Mouse (Mus musculus) forebrain, embryonic 15.5 days (tissue): ENCODE data around the gene Inpp4a. TPM values are rescaled to one million over a fixed set of nuclear protein-coding genes. Genes with fewer than 3 reads are reported as not detected.

Experiments used
- ATAC-seq: fragments of 200-750 bp; cut with Nextera tagmentation; replicated peaks from 2 replicates; pipeline ENCODE4 v1.8.0; 2017; ENCODE audit warnings: mild to moderate bottlenecking, moderate TSS enrichment, moderate library complexity
- H3K27ac ChIP-seq: fragments of 300-500 bp; sonication (generic); replicated peaks from 2 replicates; pipeline ENCODE4 v1.5.1; 2015; ENCODE audit warnings: mild to moderate bottlenecking, inconsistent platforms
- H3K27me3 ChIP-seq: fragments of 300-500 bp; sonication (generic); 2 replicates; pipeline ENCODE4 v1.6.1; 2015; ENCODE audit warnings: inconsistent platforms
- H3K36me3 ChIP-seq: fragments of 300-500 bp; sonication (generic); 2 replicates; pipeline ENCODE4 v1.6.1; 2015; ENCODE audit warnings: mild to moderate bottlenecking, inconsistent platforms
- H3K4me1 ChIP-seq: fragments of 300-500 bp; sonication (generic); 2 replicates; pipeline ENCODE4 v1.6.1; 2015; ENCODE audit warnings: inconsistent platforms
- H3K4me2 ChIP-seq: fragments of 300-500 bp; sonication (generic); replicated peaks from 2 replicates; pipeline ENCODE4 v1.6.1; 2015; ENCODE audit warnings: mild to moderate bottlenecking, inconsistent platforms
- H3K4me3 ChIP-seq: fragments of 300-500 bp; sonication (generic); 2 replicates; pipeline ENCODE4 v1.5.1; 2015; ENCODE audit warnings: mild to moderate bottlenecking, inconsistent platforms
- H3K9ac ChIP-seq: fragments of 300-500 bp; sonication (generic); replicated peaks from 2 replicates; pipeline ENCODE4 v1.6.1; 2015; ENCODE audit warnings: mild to moderate bottlenecking, inconsistent platforms
- H3K9me3 ChIP-seq: fragments of 300-500 bp; sonication (generic); 2 replicates; pipeline ENCODE4 v1.6.1; 2016; ENCODE audit warnings: inconsistent platforms
- WGBS: fragments of 180-500 bp; shearing (Covaris S2); methylation state at CpG from one replicate; pipeline ENCODE4 v1.1.7; 2015; ENCODE audit warnings: mixed read lengths; 5-methylcytosine and 5-hydroxymethylcytosine counted together
- polyA plus RNA-seq: library from polyadenylated mRNA; unstranded; fragments of >200 nt; fragmentation: Nextera tagmentation; extraction: Ambion mirVana; gene quantifications from 2 replicates; pipeline ENCODE4 v1.2.1, GENCODE M21; 2015

Inpp4a gene
- polyA plus RNA-seq, 1 experiment from 2014 or later, result 56.0 TPM

- H3K9ac ChIP-seq, result no peak overlapping the region
- peaks cover 5% of the 10 kb centered on the region; the same call in 1 of the 2 replicates for H3K4me1 ChIP-seq
- H3K4me2 ChIP-seq, result no peak overlapping the region
- 92% methylated on average over 6 of the region's 6 CpGs for WGBS
- no peaks in the 10 kb centered on the region for H3K36me3 ChIP-seq
- no peaks in the 10 kb centered on the region for H3K9me3 ChIP-seq
- no peak overlapping the region for H3K27ac ChIP-seq
- no peak for ATAC-seq
- H3K4me3 ChIP-seq, result no peak overlapping the region
- no peaks in the 10 kb centered on the region for H3K27me3 ChIP-seq
Observed at GRCm38 (mm10) chr1:37344223-37344916, 44.7 kb downstream of the Inpp4a start.

- WGBS, result 61% methylated on average over 9 of the region's 9 CpGs
- no peak overlapping the region for H3K4me3 ChIP-seq
- no peak overlapping the region for H3K4me2 ChIP-seq
- no peak overlapping the region for H3K9ac ChIP-seq
- no peaks in the 10 kb centered on the region for H3K36me3 ChIP-seq
- H3K27ac ChIP-seq, result no peak overlapping the region
- ATAC-seq, result no peak
- H3K4me1 ChIP-seq, result peaks cover 12% of the 10 kb centered on the region; the same call in 1 of the 2 replicates
- no peaks in the 10 kb centered on the region for H3K27me3 ChIP-seq
- H3K9me3 ChIP-seq, result no peaks in the 10 kb centered on the region
Observed at GRCm38 (mm10) chr1:37347361-37348080, 47.9 kb downstream of the Inpp4a start.

- Histone ChIP-seq H3K27me3 (no peaks in the 10 kb centered on the region), H3K4me2 (no peak overlapping the region), H3K4me1 (peaks cover 12% of the 10 kb centered on the region; the same call in 1 of the 2 replicates), H3K4me3 (no peak overlapping the region), H3K27ac (no peak overlapping the region), H3K9me3 (no peaks in the 10 kb centered on the region), H3K9ac (no peak overlapping the region), H3K36me3 (no peaks in the 10 kb centered on the region)
- peak; percentile 59; the same call in 1 of the 2 replicates for ATAC-seq
- WGBS, result 47% methylated on average over 7 of the region's 7 CpGs
Observed at GRCm38 (mm10) chr1:37350886-37351651, 51.4 kb downstream of the Inpp4a start.

- Histone ChIP-seq H3K4me3 (no peak overlapping the region), H3K9ac (no peak overlapping the region), H3K4me2 (no peak overlapping the region), H3K4me1 (peaks cover 12% of the 10 kb centered on the region; the same call in 1 of the 2 replicates), H3K36me3 (no peaks in the 10 kb centered on the region), H3K27me3 (no peaks in the 10 kb centered on the region), H3K9me3 (no peaks in the 10 kb centered on the region), H3K27ac (no peak overlapping the region)
- no peak for ATAC-seq
- 91% methylated on average over 2 of the region's 2 CpGs for WGBS
Observed at GRCm38 (mm10) chr1:37351961-37352360, 52.3 kb downstream of the Inpp4a start.

- Histone ChIP-seq H3K9ac (no peak overlapping the region), H3K4me2 (no peak overlapping the region), H3K9me3 (no peaks in the 10 kb centered on the region), H3K27me3 (no peaks in the 10 kb centered on the region), H3K4me1 (peaks cover 8% of the 10 kb centered on the region; the same call in 1 of the 2 replicates), H3K4me3 (no peak overlapping the region), H3K36me3 (peaks cover 3% of the 10 kb centered on the region; the same call in 1 of the 2 replicates), H3K27ac (no peak overlapping the region)
- 86% methylated on average over 4 of the region's 4 CpGs for WGBS
- no peak for ATAC-seq
Observed at GRCm38 (mm10) chr1:37353456-37353855, 53.8 kb downstream of the Inpp4a start.

- WGBS, result 93% methylated on average over 3 of the region's 3 CpGs
- H3K9me3 ChIP-seq, result no peaks in the 10 kb centered on the region
- H3K4me1 ChIP-seq, result peaks cover 8% of the 10 kb centered on the region; the same call in 1 of the 2 replicates
- H3K27ac ChIP-seq, result no peak overlapping the region
- H3K9ac ChIP-seq, result no peak overlapping the region
- H3K27me3 ChIP-seq, result no peaks in the 10 kb centered on the region
- H3K36me3 ChIP-seq, result peaks cover 6% of the 10 kb centered on the region; the same call in 1 of the 2 replicates
- ATAC-seq, result no peak
- H3K4me2 ChIP-seq, result no peak overlapping the region
- H3K4me3 ChIP-seq, result no peak overlapping the region
Observed at GRCm38 (mm10) chr1:37355492-37355891, 55.8 kb downstream of the Inpp4a start.

- ATAC-seq, result no peak
- Histone ChIP-seq H3K4me2 (no peak overlapping the region), H3K4me3 (no peak overlapping the region), H3K27ac (no peak overlapping the region), H3K9me3 (no peaks in the 10 kb centered on the region), H3K4me1 (peaks cover 2% of the 10 kb centered on the region; the same call in 1 of the 2 replicates), H3K36me3 (peaks cover 6% of the 10 kb centered on the region; the same call in 1 of the 2 replicates), H3K27me3 (no peaks in the 10 kb centered on the region), H3K9ac (no peak overlapping the region)
- WGBS, result 90% methylated on average over 3 of the region's 3 CpGs
Observed at GRCm38 (mm10) chr1:37356305-37356704, 56.6 kb downstream of the Inpp4a start.

GRCm38 (mm10) chr1:37357173-37357572, 57.5 kb downstream of the Inpp4a start:
- H3K9ac ChIP-seq, result no peak overlapping the region
- H3K4me1 ChIP-seq, result no peaks in the 10 kb centered on the region
- H3K4me2 ChIP-seq, result no peak overlapping the region
- no peaks in the 10 kb centered on the region for H3K9me3 ChIP-seq
- no peak overlapping the region for H3K4me3 ChIP-seq
- peaks cover 6% of the 10 kb centered on the region; the same call in 1 of the 2 replicates for H3K36me3 ChIP-seq
- H3K27ac ChIP-seq, result no peak overlapping the region
- H3K27me3 ChIP-seq, result no peaks in the 10 kb centered on the region
- 93% methylated on average over 6 of the region's 6 CpGs for WGBS
- no peak for ATAC-seq

GRCm38 (mm10) chr1:37358621-37359020, 59.0 kb downstream of the Inpp4a start:
- 89% methylated on average over 8 of the region's 8 CpGs for WGBS
- no peaks in the 10 kb centered on the region for H3K9me3 ChIP-seq
- no peak overlapping the region for H3K9ac ChIP-seq
- no peak overlapping the region for H3K4me3 ChIP-seq
- H3K36me3 ChIP-seq, result peaks cover 11% of the 10 kb centered on the region; the same call in 1 of the 2 replicates
- no peaks in the 10 kb centered on the region for H3K27me3 ChIP-seq
- no peak overlapping the region for H3K4me2 ChIP-seq
- no peaks in the 10 kb centered on the region for H3K4me1 ChIP-seq
- no peak for ATAC-seq
- no peak overlapping the region for H3K27ac ChIP-seq

GRCm38 (mm10) chr1:37359395-37360092, 59.9 kb downstream of the Inpp4a start:
- H3K36me3 ChIP-seq, result peaks cover 14% of the 10 kb centered on the region; the same call in 1 of the 2 replicates
- no peaks in the 10 kb centered on the region for H3K4me1 ChIP-seq
- WGBS, result 86% methylated on average over 6 of the region's 6 CpGs
- ATAC-seq, result no peak
- H3K4me2 ChIP-seq, result no peak overlapping the region
- H3K9me3 ChIP-seq, result no peaks in the 10 kb centered on the region
- no peak overlapping the region for H3K9ac ChIP-seq
- no peaks in the 10 kb centered on the region for H3K27me3 ChIP-seq
- H3K4me3 ChIP-seq, result no peak overlapping the region
- H3K27ac ChIP-seq, result no peak overlapping the region

- no peak overlapping the region for H3K4me2 ChIP-seq
- no peaks in the 10 kb centered on the region for H3K9me3 ChIP-seq
- H3K4me1 ChIP-seq, result no peaks in the 10 kb centered on the region
- H3K36me3 ChIP-seq, result peaks cover 14% of the 10 kb centered on the region; the same call in 1 of the 2 replicates
- H3K27me3 ChIP-seq, result no peaks in the 10 kb centered on the region
- ATAC-seq, result no peak
- H3K9ac ChIP-seq, result no peak overlapping the region
- no peak overlapping the region for H3K4me3 ChIP-seq
- no peak overlapping the region for H3K27ac ChIP-seq
- 93% methylated on average over 3 of the region's 3 CpGs for WGBS
Observed at GRCm38 (mm10) chr1:37360781-37361180, 61.1 kb downstream of the Inpp4a start.
